Mouse (Mus musculus): ENCODE measurements around the gene Il6ra.

DNA sequence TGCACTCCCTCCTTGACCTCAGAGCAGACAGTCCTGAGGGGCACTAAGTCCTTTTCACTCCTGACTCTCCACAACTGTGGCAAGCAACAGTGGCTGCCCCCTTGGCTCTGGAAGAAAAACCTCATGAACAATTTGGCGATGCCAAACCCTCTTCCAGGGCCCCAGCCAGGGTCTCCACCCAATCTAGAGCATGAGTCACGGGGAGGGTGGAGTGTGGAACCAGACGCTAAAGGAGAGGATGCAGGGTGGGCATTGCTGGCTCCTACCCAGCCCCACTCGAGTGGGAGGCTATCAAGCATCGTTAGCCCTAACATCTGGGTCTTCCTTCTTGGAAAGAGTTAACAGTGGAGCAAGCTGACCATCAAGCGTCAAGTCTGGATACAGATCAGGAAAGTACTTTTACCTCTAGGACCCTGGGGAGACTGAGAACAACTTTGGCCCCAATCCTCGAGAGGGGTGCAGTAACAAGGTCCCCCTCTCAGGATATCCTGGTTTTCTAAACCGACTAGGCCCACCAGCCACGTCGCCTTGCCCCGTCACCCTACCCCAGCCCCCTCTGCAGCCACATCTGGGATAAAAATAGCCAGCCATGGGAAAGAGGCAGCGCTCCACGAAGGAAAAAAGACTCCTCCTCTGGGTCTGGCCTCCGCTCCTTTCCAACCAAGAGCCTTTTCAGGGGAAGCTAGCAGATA is 49.2 kb upstream of the Il6ra start:
- TF ChIP-seq CTCF (IDR thresholded peaks at IDR 0.05; ENCODE audit: extremely low read depth, insufficient read depth, low read length): no peak
- TF ChIP-seq POLR2A (IDR thresholded peaks at IDR 0.05; ENCODE audit: extremely low read depth, insufficient read depth, low read length): no peak
